Comparison of ENCODE assay signal across 17 mouse cellular contexts in the genomic region with DNA sequence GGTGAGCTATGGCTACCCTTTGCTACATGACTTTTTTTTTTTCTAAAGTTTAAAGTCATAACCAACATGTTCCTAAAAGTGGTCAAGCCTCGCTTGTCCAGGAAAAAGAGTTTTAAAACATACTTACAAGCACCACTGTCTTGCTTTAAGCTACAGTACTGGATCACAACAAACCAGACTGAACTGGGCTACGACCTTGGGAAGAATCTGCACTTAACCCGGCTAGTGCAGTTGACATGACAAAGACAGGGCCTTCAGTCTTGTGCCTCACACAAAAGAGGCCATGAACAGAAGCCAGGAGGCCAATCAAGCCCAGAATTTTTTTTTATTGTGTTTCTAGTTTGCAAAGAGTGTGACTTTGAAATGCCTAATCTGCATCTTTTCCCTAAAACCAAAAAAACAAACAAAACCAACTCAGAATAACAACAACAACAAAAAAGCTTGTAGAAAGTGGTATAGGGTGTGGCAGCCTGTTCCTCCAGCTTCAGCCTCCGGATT. TPM values are rescaled to one million over a fixed set of nuclear protein-coding genes. Genes with fewer than 3 reads are reported as not detected.
DNase-seq lines count a peak whose midpoint lies in the region; TF ChIP-seq lines count a peak whose summit lies in the region.
"Had no signal": no experiment of that assay in that cellular context is flagged by ENCODE, and none has a peak within 500 bp of the region (broad histone marks: within the 10 kb centered on the region; RNA-seq: fewer than 3 reads in every experiment).

No protein-coding gene starts in this region.

- no peak for DNase-seq in layer of hippocampus, adult 2 months (ENCODE audit: low spot score in 2 of 2)
- no peak for DNase-seq in layer of hippocampus, adult 8-10 months (ENCODE audit: low spot score in 2 of 2)
- DNase-seq in ES-CJ7 (ENCODE audit: low read depth, low spot score) (peak; percentile 98), WW6 (ENCODE audit: low read depth, low spot score) (peak; percentile 80)
- no peak for DNase-seq in cerebellum, postnatal 14 days
- no peak for DNase-seq in kidney, adult 8-10 months
- DNase-seq: adrenal gland, adult 8-10 months; cerebellum, adult 11 months; cerebellum, adult 8-10 months; cerebellum, postnatal 36 days; gastrocnemius, postnatal 14 days; heart, postnatal 4 days; kidney, adult 11 months had no signal

- no peak overlapping the region for H3K4me3 ChIP-seq in layer of hippocampus, adult 2 months
- H3K4me3 ChIP-seq: embryonic facial prominence, embryonic 13.5 days; forebrain, embryonic 12.5 days; heart, embryonic 13.5 days; hindbrain, embryonic 12.5 days had no signal

- TF ChIP-seq CTCF in layer of hippocampus, adult 2 months (conservative IDR thresholded peaks at IDR 0.05), result no peak

- H3K27ac ChIP-seq in layer of hippocampus, adult 2 months, result peak overlapping the region; percentile 32; the same call in 1 of the 2 replicates
- H3K27ac ChIP-seq: embryonic facial prominence, embryonic 13.5 days; forebrain, embryonic 12.5 days; heart, embryonic 13.5 days; hindbrain, embryonic 12.5 days had no signal

RNA-seq across cellular contexts. Expression of gene Klf2, which starts 15.4 kb away (rescaled TPM):
- 10 to 100 TPM in 1 of 2 experiments, 1 to 10 TPM in 1; 9.1 to 17.4 TPM for total RNA-seq in layer of hippocampus, adult 2 months (2021)
- total RNA-seq in layer of hippocampus, adult 8-10 months (2022), result 10 to 100 TPM in 3 of 4 experiments, 1 to 10 TPM in 1; 9.5 to 15.3 (median 12.7) TPM

RNA-seq across cellular contexts. Expression of gene Gm10282, which starts 29.1 kb away (rescaled TPM):
- total RNA-seq in layer of hippocampus, adult 2 months (2021), result 1 to 10 TPM; 6.7 to 7.9 TPM
- total RNA-seq in layer of hippocampus, adult 8-10 months (2022), result 1 to 10 TPM; 3.8 to 7.8 (median 6.0) TPM

Comparison
In these comparisons a context has a peak if more than half of its experiments do, and no peak if none do; other contexts are left out.
1. DNase-seq: peak in ES-CJ7 (single experiment) and WW6 (single experiment); none in layer of hippocampus, adult 2 months (0 of 2), layer of hippocampus, adult 8-10 months (0 of 2), cerebellum, postnatal 14 days (0 of 2) and kidney, adult 8-10 months (0 of 2).